Mouse (Mus musculus) embryonic facial prominence, embryonic 12.5 days (tissue): ENCODE results near the gene Gm6588. TPM values are rescaled to one million over a fixed set of nuclear protein-coding genes. Genes with fewer than 3 reads are reported as not detected.

Experiments used
- ATAC-seq: fragments of 200-750 bp; cut with Nextera tagmentation; 2 replicates; pipeline ENCODE4 v1.8.0; 2017; ENCODE audit not compliant: insufficient number of reproducible peaks, insufficient read depth, low FRiP score, low TSS enrichment
- H3K27ac ChIP-seq: fragments of 300-500 bp; sonication (generic); 2 replicates; pipeline ENCODE4 v1.5.1; 2016; ENCODE audit warnings: mild to moderate bottlenecking
- H3K27me3 ChIP-seq: fragments of 300-500 bp; sonication (generic); 2 replicates; pipeline ENCODE4 v1.6.1; 2016; ENCODE audit warnings: mild to moderate bottlenecking, moderate library complexity
- H3K36me3 ChIP-seq: fragments of 300-500 bp; sonication (generic); 2 replicates; pipeline ENCODE4 v1.6.1; 2016; ENCODE audit warnings: mild to moderate bottlenecking
- H3K4me1 ChIP-seq: fragments of 300-500 bp; sonication (generic); 2 replicates; pipeline ENCODE4 v1.6.1; 2016
- H3K4me2 ChIP-seq: fragments of 300-500 bp; sonication (generic); replicated peaks from 2 replicates; pipeline ENCODE4 v1.6.1; 2016; ENCODE audit warnings: mild to moderate bottlenecking, moderate library complexity
- H3K4me3 ChIP-seq: fragments of 300-500 bp; sonication (generic); 2 replicates; pipeline ENCODE4 v1.5.1; 2016; ENCODE audit warnings: mild to moderate bottlenecking
- H3K9ac ChIP-seq: fragments of 300-500 bp; sonication (generic); 2 replicates; pipeline ENCODE4 v1.6.1; 2016; ENCODE audit warnings: mild to moderate bottlenecking, moderate library complexity
- H3K9me3 ChIP-seq: fragments of 300-500 bp; sonication (generic); 2 replicates; pipeline ENCODE4 v1.6.1; 2016; ENCODE audit warnings: mild to moderate bottlenecking, moderate library complexity
- WGBS: fragments of 180-500 bp; shearing (Covaris S2); methylation state at CpG from one replicate; pipeline ENCODE4 v1.1.7; 2016; 5-methylcytosine and 5-hydroxymethylcytosine counted together
- polyA plus RNA-seq: library from polyadenylated mRNA; unstranded; fragments of >200 nt; fragmentation: Nextera tagmentation; extraction: Ambion mirVana; gene quantifications from 2 replicates; pipeline ENCODE4 v1.2.1, GENCODE M21; 2016

Gene Gm6588
- polyA plus RNA-seq, 1 experiment from 2014 or later = not detected

DNA sequence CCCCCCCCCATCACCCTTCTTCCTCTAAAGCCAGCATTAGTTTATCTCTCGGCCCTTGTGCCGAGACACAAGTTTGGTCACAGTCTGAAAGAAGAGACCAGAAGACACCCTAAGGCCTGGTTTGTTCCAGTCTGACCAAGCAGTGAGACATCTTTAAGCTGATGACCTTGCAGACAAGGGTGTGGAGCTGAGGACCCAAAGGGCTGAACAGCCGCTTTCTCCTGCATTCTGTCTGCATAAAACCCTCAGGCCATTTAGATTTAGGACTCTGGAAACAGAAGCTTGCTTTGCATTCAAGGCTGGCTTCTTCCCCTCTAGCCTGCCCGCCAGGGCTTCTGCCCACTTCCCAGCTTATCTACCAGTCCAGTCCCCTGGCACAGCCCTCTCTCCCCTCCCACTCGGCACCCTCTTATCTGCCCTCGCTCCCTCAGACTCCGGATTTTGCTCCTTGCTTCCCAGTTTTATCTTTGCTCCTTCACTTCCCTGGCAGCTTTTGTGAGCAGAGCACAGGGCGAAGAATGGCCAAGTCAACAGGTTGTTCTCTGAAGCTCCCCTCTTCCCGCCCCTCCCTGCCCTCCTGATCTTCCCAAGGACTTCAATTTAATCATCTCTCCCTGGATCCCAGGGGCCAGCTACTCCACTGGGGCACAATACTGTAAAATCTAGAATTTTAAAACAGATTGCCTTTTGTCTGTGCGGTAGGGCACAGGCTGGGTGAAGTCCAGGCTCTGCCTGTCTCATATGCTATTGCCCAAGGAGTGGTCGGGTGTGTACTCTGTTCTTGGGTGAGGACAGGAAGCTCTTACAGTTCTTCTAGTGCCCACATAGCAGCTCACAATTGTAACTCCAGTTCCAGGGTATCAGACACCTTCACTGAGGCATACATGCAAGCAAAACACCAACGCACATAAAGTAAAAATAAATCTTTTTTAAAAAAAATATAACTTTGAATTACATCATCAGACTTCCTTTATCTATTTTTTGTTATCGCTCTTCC lies 50.0 kb downstream of the Gm6588 start:
- WGBS = 72% methylated on average over 13 of the region's 13 CpGs
- H3K27ac ChIP-seq = no peak overlapping the region

DNA sequence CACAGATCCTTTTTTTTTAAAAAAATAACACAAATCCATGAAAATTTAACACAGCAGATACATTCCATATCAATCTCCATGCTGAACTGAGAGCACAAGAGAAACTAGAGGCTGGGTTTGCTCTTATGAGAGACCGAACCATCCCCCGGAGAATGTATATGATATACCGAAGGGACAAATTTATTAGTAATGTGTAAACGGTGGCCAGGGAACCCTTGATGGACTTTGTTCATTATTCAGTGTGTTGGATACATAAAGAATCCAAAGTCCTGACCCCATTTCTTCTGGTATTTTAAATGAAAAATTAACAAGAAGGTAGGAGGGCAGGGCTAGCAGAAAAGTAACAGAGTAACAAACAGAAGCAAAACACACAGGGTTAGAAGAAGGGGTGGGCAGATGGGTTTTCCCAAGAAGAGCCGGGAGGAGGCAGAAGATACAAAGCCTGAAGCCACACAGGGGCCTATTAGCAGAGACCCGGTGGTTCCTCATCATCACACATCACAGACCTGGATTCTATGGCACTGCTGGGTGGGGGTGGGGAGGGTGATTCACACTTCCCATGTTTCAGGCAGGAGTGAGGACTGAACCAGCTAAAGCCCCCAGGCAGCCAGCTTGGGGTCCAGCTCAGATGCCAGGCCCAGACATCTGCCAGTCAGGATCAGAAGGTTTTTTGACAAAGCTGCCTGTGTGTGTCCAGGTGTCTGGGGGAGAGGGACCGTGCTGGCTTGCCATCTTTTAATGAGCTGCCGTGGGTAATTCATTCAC lies 50.9 kb downstream of the Gm6588 start:
- Histone ChIP-seq H3K36me3 (no peaks in the 10 kb centered on the region), H3K4me2 (no peak overlapping the region), H3K4me1 (0 out of 2 replicates have a peak, but pooled peaks cover 3% of the 10 kb centered on the region), H3K27ac (no peak overlapping the region), H3K9ac (no peak overlapping the region), H3K9me3 (no peaks in the 10 kb centered on the region), H3K27me3 (no peaks in the 10 kb centered on the region), H3K4me3 (no peak overlapping the region)
- ATAC-seq = no peak
- WGBS = 48% methylated on average over 8 of the region's 8 CpGs

More for the DNA sequence above, 50.0 kb downstream of the Gm6588 start:
- no peak overlapping the region for H3K4me2 ChIP-seq
- no peaks in the 10 kb centered on the region for H3K27me3 ChIP-seq
- H3K4me3 ChIP-seq = no peak overlapping the region
- no peaks in the 10 kb centered on the region for H3K36me3 ChIP-seq
- H3K9me3 ChIP-seq = no peaks in the 10 kb centered on the region
- ATAC-seq = no peak
- 0 out of 2 replicates have a peak, but pooled peaks cover 3% of the 10 kb centered on the region for H3K4me1 ChIP-seq
- H3K9ac ChIP-seq = no peak overlapping the region

Other genes with a start within 250 kb of the Gm6588 start
- gene Cryba4, start 196.9 kb upstream of the Gm6588 start, polyA plus RNA-seq = 11.0 and 20.1 TPM in 2 replicates
- 46.2 and 95.4 TPM in 2 replicates for gene Crybb1, start 193.6 kb upstream of the Gm6588 start, polyA plus RNA-seq
- gene Tpst2, start 172.7 kb upstream of the Gm6588 start, polyA plus RNA-seq = 33.9 and 36.4 TPM in 2 replicates
- 37.7 and 41.3 TPM in 2 replicates for gene Tfip11, start 123.1 kb upstream of the Gm6588 start, polyA plus RNA-seq
- 54.2 and 57.1 TPM in 2 replicates for gene Srrd, start 106.4 kb upstream of the Gm6588 start, polyA plus RNA-seq
- 40.0 and 44.0 TPM in 2 replicates for gene Hps4, start 106.3 kb upstream of the Gm6588 start, polyA plus RNA-seq
- 0.41 and 0.67 TPM in 2 replicates for gene Gm6583, start 93.4 kb upstream of the Gm6588 start, polyA plus RNA-seq
- 32.7 and 33.7 TPM in 2 replicates for gene Asphd2, start 54.6 kb upstream of the Gm6588 start, polyA plus RNA-seq
- 0.77 and 1.1 TPM in 2 replicates for gene Sez6l, start 127.8 kb downstream of the Gm6588 start, polyA plus RNA-seq